Mouse (Mus musculus) hindbrain, embryonic 10.5 days (tissue): Measurements from ENCODE around the gene Nol6. TPM values are rescaled to one million over a fixed set of nuclear protein-coding genes. Genes with fewer than 3 reads are reported as not detected.

Source experiments
- DNase-seq: peaks from one replicate; pipeline ENCODE4 v3.0.0-alpha.2; 2017; ENCODE audit warnings: low spot score
- H3K27ac ChIP-seq: fragments of 300-500 bp; sonication (generic); 2 replicates; pipeline ENCODE4 v1.5.1; 2016; ENCODE audit warnings: mild to moderate bottlenecking, moderate library complexity
- H3K27me3 ChIP-seq: fragments of 300-500 bp; sonication (generic); 2 replicates; pipeline ENCODE4 v1.6.1; 2016; ENCODE audit warnings: mild to moderate bottlenecking; ENCODE audit not compliant: poor library complexity, insufficient read depth, severe bottlenecking
- H3K36me3 ChIP-seq: fragments of 300-500 bp; sonication (generic); 2 replicates; pipeline ENCODE4 v1.6.1; 2016; ENCODE audit warnings: mild to moderate bottlenecking, moderate library complexity
- H3K4me1 ChIP-seq: fragments of 300-500 bp; sonication (generic); replicated peaks from 2 replicates; pipeline ENCODE4 v1.6.1; 2016; ENCODE audit warnings: mild to moderate bottlenecking
- H3K4me3 ChIP-seq: fragments of 300-500 bp; sonication (generic); 2 replicates; pipeline ENCODE4 v1.5.1; 2016; ENCODE audit warnings: mild to moderate bottlenecking, moderate library complexity
- H3K9me3 ChIP-seq: fragments of 300-500 bp; sonication (generic); 2 replicates; pipeline ENCODE4 v1.6.1; 2016; ENCODE audit warnings: mild to moderate bottlenecking, moderate library complexity
- WGBS: fragments of 180-500 bp; shearing (Covaris S2); methylation state at CpG from one replicate; pipeline ENCODE4 v1.1.7; 2016; 5-methylcytosine and 5-hydroxymethylcytosine counted together
- polyA plus RNA-seq: library from polyadenylated mRNA; unstranded; fragments of >200 nt; fragmentation: Nextera tagmentation; extraction: Ambion mirVana; gene quantifications from 2 replicates; pipeline ENCODE4 v1.2.1, GENCODE M21; 2016

The Nol6 gene
- polyA plus RNA-seq, 1 experiment from 2014 or later: 32.8 TPM

- Histone ChIP-seq H3K4me1 (no peaks in the 10 kb centered on the region), H3K36me3 (peaks cover 61% of the 10 kb centered on the region), H3K4me3 (no peak overlapping the region), H3K9me3 (no peaks in the 10 kb centered on the region), H3K27ac (no peak overlapping the region), H3K27me3 (no peaks in the 10 kb centered on the region)
- WGBS: 82% methylated on average over 9 of the region's 9 CpGs
- DNase-seq: no peak
Measured at GRCm38 (mm10) chr4:41114358-41115070, 9.7 kb downstream of the Nol6 start.

GRCm38 (mm10) chr4:41108717-41109425, 15.4 kb downstream of the Nol6 start:
- Histone ChIP-seq H3K4me3 (no peak overlapping the region), H3K36me3 (peaks cover 4% of the 10 kb centered on the region), H3K27ac (no peak overlapping the region), H3K27me3 (no peaks in the 10 kb centered on the region), H3K4me1 (no peaks in the 10 kb centered on the region), H3K9me3 (no peaks in the 10 kb centered on the region)
- DNase-seq: no peak
- 83% methylated on average over 10 of the region's 10 CpGs for WGBS

DNA sequence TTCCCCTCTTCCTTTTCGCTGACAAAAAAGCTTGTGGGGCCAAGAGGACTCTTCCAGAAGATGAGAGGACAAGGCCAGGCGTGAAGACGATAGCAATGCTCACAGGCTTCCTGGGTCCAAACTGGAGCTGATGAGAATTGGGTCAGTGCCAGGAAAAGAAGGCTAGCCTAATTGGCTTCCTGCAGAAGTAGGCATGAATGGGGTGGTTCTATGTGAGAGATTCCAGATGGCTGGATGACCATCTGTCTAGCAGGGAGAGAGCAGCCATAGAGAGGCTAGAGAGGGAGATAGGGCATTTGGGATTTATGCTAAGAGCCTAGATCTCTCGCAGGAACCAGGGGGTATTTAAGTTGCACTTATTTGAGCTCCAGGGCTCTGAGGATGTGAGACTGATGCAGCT, 16.8 kb downstream of the Nol6 start:
- DNase-seq: no peak
- Histone ChIP-seq H3K9me3 (no peaks in the 10 kb centered on the region), H3K27me3 (no peaks in the 10 kb centered on the region), H3K4me1 (no peaks in the 10 kb centered on the region), H3K4me3 (no peak overlapping the region), H3K36me3 (no peaks in the 10 kb centered on the region), H3K27ac (no peak overlapping the region)
- WGBS: 84% methylated on average over 4 of the region's 4 CpGs

- Histone ChIP-seq H3K4me3 (no peak overlapping the region), H3K9me3 (no peaks in the 10 kb centered on the region), H3K36me3 (no peaks in the 10 kb centered on the region), H3K4me1 (peaks cover 9% of the 10 kb centered on the region), H3K27me3 (peaks cover 19% of the 10 kb centered on the region), H3K27ac (no peak overlapping the region)
- no peak for DNase-seq
Measured at GRCm38 (mm10) chr4:41102901-41103300, 21.4 kb downstream of the Nol6 start.

GRCm38 (mm10) chr4:41100986-41101385, 23.3 kb downstream of the Nol6 start:
- no peaks in the 10 kb centered on the region for H3K36me3 ChIP-seq
- H3K4me3 ChIP-seq: no peak overlapping the region
- 47% methylated on average over 1 of the region's 1 CpGs for WGBS
- no peak for DNase-seq
- peaks cover 38% of the 10 kb centered on the region for H3K27me3 ChIP-seq
- peaks cover 25% of the 10 kb centered on the region for H3K4me1 ChIP-seq
- H3K27ac ChIP-seq: no peak overlapping the region
- H3K9me3 ChIP-seq: no peaks in the 10 kb centered on the region

GRCm38 (mm10) chr4:41098577-41098951, 25.7 kb downstream of the Nol6 start:
- WGBS: 19% methylated on average over 11 of the region's 11 CpGs
- Histone ChIP-seq H3K36me3 (no peaks in the 10 kb centered on the region), H3K4me1 (peaks cover 26% of the 10 kb centered on the region), H3K9me3 (no peaks in the 10 kb centered on the region), H3K27ac (no peak overlapping the region), H3K4me3 (peak overlapping the region; percentile 58), H3K27me3 (peaks cover 52% of the 10 kb centered on the region)
- DNase-seq: no peak

DNA sequence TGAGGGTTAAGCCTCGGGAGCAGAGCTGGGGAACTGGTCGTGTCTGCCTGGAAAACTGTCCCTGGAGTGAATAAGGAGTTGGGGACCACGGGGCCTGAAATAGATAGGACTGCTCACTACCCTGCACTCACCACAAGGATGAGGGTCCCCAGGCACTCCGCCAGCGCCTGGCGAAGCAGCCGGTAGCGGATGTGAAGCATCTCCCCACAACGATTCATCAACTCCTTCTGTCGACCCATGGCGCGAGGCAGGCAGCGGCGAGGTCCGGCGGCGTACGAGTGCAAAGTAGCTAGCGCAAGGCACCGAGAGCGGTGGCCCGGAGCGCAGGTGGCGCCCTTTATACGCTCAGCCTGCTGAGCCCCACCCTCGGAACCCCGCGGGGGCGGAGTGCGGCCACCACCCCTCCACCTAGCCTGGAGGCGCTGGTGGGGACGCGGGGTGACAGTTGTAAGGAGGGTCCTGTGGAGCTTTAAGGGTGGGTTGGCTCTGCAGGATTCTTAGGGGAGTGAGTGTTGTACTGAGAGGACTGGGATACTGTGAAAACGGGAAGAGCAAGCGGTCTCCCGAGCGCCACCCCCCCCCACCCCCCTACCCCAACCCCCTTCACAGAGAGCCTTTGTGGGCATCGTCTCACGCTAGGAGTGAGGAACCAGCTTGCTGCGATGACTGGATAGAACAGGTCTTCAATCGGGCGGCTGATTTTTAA, 26.2 kb downstream of the Nol6 start, which contains the start of gene Aqp3:
Aqp3 (minus strand) TSS at position 313 of the 706 bp plus-strand sequence.
- peaks cover 26% of the 10 kb centered on the region for H3K4me1 ChIP-seq
- 1% methylated on average over 42 of the region's 42 CpGs for whole genome bisulfite sequencing
- peak within 1 kb of the TSS; percentile 66 for H3K27ac ChIP-seq
- H3K4me3 ChIP-seq: peak within 1 kb of the TSS; percentile 58
- DNase-seq: peak; percentile 43
- H3K36me3 ChIP-seq: no peaks in the 10 kb centered on the region
- H3K27me3 ChIP-seq: peaks cover 52% of the 10 kb centered on the region
- no peaks in the 10 kb centered on the region for H3K9me3 ChIP-seq

DNA sequence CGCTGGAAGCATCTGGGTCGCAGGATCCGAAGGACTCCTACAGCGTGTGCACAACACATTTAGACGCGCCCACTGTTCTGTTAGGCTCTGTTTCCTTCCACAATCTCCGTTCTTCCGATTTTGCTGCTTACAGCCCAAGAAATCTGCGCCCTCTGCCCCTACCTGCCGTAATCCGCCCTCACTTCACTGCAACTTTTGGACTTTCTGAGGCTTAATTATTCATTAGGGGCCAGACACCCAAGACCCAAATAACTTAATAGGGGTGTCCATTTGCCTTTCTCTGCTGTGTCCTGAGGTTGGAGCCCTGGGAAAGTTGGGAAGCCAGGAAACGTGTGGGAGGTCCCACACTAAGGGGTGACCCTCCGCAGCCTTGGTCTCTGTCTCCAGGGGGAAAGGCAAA, 26.9 kb downstream of the Nol6 start:
- peaks cover 26% of the 10 kb centered on the region for H3K4me1 ChIP-seq
- no peaks in the 10 kb centered on the region for H3K9me3 ChIP-seq
- peak overlapping the region; percentile 58 for H3K4me3 ChIP-seq
- DNase-seq: no peak
- no peaks in the 10 kb centered on the region for H3K36me3 ChIP-seq
- no peak overlapping the region for H3K27ac ChIP-seq
- 42% methylated on average over 13 of the region's 13 CpGs for WGBS
- H3K27me3 ChIP-seq: peaks cover 52% of the 10 kb centered on the region

DNA sequence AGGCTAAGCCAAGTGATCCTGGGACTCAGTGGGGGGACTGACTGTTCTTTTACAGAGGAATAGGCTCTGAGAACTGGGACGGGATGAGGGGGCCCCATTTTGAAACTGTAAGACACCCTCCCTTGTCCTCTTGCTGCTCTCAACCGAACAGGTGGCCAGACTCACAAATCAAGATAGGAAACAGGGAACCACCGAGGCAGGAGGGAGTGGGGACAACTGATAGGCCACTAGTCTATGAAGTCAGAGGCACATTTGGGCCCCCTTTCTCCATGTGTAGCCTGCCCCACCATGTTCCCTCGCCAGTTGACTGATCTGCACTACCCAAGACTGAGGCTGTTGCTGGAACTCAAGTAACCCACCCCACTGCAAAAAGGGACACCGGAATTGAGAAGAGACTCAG, 27.5 kb downstream of the Nol6 start:
- Histone ChIP-seq H3K27ac (no peak overlapping the region), H3K4me3 (peak overlapping the region; percentile 58; the same call in 1 of the 2 replicates), H3K4me1 (peaks cover 26% of the 10 kb centered on the region), H3K36me3 (no peaks in the 10 kb centered on the region), H3K27me3 (peaks cover 52% of the 10 kb centered on the region), H3K9me3 (no peaks in the 10 kb centered on the region)
- WGBS: 80% methylated on average over 5 of the region's 5 CpGs
- no peak for DNase-seq

DNA sequence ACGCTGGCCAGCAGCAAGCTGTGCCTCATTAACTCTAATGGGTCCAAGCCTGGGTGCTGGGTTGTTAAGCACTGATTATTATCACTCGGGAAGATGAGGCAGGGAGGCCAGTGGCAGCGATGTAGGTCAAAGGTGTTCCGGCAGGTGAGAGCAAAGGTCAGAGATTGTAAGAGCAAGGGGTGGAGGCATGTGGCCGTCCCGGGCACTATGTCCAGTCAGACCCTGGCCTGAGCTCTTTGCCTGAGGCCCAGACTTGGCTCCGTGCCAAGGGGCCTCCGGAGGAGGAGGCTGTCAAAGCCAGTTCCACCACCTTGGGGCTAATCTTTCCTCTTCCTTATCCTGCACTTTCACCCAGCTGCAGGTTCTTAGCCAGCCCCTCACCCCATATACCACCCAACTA, 28.1 kb downstream of the Nol6 start:
- Histone ChIP-seq H3K9me3 (no peaks in the 10 kb centered on the region), H3K36me3 (no peaks in the 10 kb centered on the region), H3K27ac (no peak overlapping the region), H3K4me1 (peaks cover 29% of the 10 kb centered on the region), H3K4me3 (no peak overlapping the region), H3K27me3 (peaks cover 52% of the 10 kb centered on the region)
- WGBS: 77% methylated on average over 8 of the region's 8 CpGs
- no peak for DNase-seq

GRCm38 (mm10) chr4:41094361-41094760, 29.9 kb downstream of the Nol6 start:
- Histone ChIP-seq H3K27me3 (peaks cover 47% of the 10 kb centered on the region), H3K4me3 (no peak overlapping the region), H3K36me3 (no peaks in the 10 kb centered on the region), H3K27ac (no peak overlapping the region), H3K9me3 (no peaks in the 10 kb centered on the region), H3K4me1 (peaks cover 29% of the 10 kb centered on the region)
- no peak for DNase-seq
- WGBS: 82% methylated on average over 9 of the region's 9 CpGs

GRCm38 (mm10) chr4:41092958-41093357, 31.3 kb downstream of the Nol6 start:
- Histone ChIP-seq H3K27me3 (peaks cover 33% of the 10 kb centered on the region), H3K9me3 (no peaks in the 10 kb centered on the region), H3K4me1 (peaks cover 20% of the 10 kb centered on the region), H3K36me3 (no peaks in the 10 kb centered on the region), H3K4me3 (no peak overlapping the region), H3K27ac (no peak overlapping the region)
- no peak for DNase-seq
- WGBS: 66% methylated on average over 1 of the region's 1 CpGs

DNA sequence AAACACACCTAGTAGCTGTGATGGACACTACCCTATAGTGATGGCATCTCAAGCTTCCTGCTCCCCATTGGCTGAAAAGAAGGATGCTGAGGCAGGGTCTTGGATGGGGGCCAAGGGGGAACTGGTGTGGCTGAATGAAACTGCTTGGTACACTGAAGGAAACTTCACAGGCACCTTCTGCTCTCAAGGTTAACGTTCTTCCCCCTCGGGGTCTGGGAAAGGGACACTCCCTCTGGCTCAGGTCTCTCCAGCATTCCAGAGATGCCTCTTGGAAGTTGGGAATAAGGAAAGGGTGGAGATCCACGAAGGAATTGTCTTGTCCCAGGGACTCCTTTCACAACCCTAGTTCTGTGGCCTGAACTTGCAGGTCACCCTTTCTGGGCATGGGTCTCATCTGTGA, 32.9 kb downstream of the Nol6 start:
- Histone ChIP-seq H3K36me3 (no peaks in the 10 kb centered on the region), H3K9me3 (no peaks in the 10 kb centered on the region), H3K27me3 (peaks cover 18% of the 10 kb centered on the region), H3K27ac (no peak overlapping the region), H3K4me3 (no peak overlapping the region), H3K4me1 (peaks cover 7% of the 10 kb centered on the region; the same call in 1 of the 2 replicates)
- 62% methylated on average over 3 of the region's 3 CpGs for WGBS
- no peak for DNase-seq
